Mouse (Mus musculus) heart, adult 8-10 months (tissue): Measurements from ENCODE around the gene Sec14l3. TPM values are rescaled to one million over a fixed set of nuclear protein-coding genes. Genes with fewer than 3 reads are reported as not detected.
A peak's percentile ranks its signal among the peaks of the same experiment; 100 is the strongest.
"Not testable (repeated sequence)": the region's sequence is repeated elsewhere in the genome, so short reads cannot be mapped to it uniquely, and the experiment has no call there.

Source experiments
- DNase-seq: peaks from one replicate; pipeline ENCODE4 v3.0.0; 2022; ENCODE audit warnings: low spot score
- total RNA-seq, 4 experiments: library from RNA; stranded (reverse); gene quantifications; 2 replicates each; pipeline ENCODE4 v1.2.4; 2022

Gene Sec14l3
- total RNA-seq = 1 to 10 TPM in 1 of 4 experiments, not detected in 3; 1.6 TPM

DNA sequence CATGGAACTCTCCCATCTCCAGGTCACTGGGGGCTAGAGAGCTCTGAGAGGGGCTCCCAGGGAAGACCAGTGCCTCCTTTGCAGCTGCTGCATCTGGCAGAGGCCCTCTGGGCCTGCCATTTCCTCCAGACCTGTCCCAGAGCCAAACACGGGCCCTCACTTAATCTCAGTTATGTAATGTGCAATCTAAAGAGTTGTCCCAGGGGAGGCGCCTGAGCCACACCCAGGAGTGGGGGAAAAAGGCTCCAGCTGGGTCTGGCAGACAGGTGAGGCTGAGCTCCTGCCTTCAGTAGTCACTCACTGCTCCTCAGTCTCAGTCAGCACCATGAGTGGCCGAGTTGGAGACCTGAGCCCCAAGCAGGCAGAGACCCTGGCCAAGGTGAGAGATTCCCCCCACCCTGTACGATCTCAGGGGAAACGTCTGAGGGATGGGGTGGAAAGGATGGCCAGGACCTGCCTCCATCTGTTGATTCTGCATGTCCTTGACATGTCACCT is at the start of gene Sec14l3:
Gene Sec14l3 (plus strand): TSS at position 215 of the 496 bp plus-strand sequence.
- no peak for DNase-seq

DNA sequence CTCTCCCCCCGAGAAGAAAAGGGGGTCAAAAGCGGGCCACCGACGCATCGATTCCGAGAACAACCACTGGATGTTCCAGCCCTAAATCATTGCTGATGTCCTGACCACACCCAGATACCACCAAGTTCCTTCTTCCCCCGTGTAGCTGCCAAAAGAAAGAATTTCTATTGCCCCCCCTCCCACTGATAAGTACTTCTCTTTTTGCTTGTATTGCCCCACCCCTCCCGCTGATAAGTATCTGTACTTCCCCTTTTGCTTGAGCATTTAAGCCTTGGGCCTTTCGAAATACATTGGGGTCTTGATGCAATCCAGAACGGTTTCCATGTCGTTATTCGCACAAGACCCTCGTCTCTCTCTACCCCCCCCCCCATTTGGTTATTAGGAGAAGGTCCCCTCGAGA is 48.8 kb upstream of the Sec14l3 start:
- DNase-seq = not testable (repeated sequence)

DNA sequence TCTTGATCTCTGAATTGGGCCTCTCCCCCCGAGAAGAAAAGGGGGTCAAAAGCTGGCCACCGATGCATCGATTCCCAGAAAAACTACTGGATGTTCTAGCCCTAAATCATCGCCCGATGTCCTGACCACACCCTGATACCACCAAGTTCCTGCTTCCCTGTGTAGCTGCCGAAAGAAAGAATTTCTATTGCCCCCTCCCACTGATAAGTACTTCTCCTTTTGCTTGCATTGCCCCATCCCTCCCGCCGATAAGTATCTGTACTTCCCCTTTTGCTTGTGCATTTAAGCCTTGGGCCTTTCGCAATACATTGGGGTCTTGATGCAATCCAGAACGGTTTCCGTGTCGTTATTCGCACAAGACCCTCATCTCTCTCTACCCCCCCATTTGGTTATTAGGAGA is 42.5 kb upstream of the Sec14l3 start:
- DNase-seq = not testable (repeated sequence)

- DNase-seq = no peak
Observed at GRCm38 (mm10) chr11:4023321-4023720, 41.3 kb upstream of the Sec14l3 start.

GRCm38 (mm10) chr11:4027066-4027465 is 37.6 kb upstream of the Sec14l3 start:
- DNase-seq = no peak

GRCm38 (mm10) chr11:4027561-4028334 is 36.9 kb upstream of the Sec14l3 start:
- DNase-seq = no peak

- DNase-seq = no peak
Observed at GRCm38 (mm10) chr11:4029343-4029742, 35.3 kb upstream of the Sec14l3 start.

DNA sequence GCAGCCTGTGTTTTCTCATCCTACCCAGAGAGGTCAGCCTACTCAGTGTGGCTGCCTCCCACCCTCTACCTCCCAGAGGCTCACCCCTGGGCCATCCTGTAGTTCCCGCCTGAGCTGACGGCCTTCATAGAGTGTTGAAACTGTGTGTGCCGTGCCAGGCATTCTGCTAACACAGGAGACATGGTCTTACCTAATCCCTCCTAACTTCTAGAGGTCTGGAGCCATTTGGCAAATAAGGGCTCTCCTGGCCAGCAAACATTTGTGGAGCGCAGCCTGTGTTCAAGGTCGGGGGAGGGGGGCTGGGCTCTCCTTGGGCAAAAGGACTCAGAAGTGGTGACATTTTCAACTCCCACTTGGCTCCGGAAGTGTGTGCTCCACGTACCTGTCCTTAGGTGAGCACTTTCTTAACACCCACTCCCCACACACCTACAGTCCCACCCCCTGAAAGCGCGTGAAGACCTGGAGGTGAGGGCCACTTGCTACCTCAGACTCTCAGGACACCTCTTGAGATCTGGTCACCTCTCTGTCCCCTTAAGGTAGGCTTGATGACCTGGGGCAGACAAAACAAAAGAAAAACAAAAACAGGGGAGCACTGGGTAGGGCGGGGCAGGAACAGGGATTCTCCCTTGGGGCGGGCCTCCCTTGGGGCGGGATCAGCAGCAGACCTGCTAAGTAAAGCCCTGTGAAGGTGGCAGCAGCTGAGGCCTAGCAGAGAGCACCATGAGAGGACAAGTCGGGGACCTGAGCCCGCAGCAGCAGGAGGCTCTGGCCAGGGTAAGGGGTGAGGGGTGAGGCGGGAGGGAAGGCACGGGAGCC is 33.3 kb upstream of the Sec14l3 start, which contains the start of gene Sec14l4:
Gene Sec14l4 (plus strand): TSS at position 337 of the 816 bp plus-strand sequence.
- DNase-seq = no peak

GRCm38 (mm10) chr11:4031961-4032360 is 32.7 kb upstream of the Sec14l3 start:
- no peak for DNase-seq

DNA sequence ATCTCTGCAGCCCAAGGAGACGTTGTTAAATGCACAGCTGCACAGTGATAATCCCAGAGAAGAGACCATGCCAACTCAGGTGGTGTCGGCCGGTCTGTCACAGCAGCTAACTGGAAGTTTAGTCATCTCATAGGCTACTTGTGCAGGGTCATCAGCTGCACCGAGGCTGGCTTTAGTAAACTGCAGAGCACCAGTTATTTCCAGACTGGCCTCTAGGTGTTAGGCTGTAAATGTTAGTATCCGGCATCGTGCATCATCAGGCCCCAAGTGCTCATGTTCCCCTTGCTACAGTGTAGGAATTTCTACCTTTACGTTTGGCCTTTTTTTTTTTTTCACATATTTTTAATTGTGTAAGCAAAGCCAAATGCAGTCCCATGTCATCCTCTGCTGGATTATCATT is 31.2 kb upstream of the Sec14l3 start:
- DNase-seq = no peak

DNA sequence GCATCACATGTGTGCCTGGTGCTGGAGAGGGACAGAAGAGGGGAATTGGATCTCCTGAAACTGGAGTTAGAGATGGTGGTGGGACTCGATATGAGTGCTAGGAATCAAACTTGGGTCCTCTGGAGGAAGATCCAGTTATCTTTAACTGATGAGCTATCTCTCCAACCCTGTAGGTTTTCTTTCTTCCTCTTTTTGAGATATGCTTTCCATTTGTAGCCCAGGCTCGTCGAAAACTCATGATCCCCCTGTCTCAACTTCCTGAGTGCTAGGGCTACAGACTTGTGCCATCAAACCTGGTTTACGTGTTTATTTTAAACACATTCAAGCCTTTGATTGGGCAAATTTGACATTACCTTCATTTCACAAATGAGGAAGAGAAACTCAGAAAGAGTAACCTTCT is 30.5 kb upstream of the Sec14l3 start:
- DNase-seq = no peak

- peak; percentile 40 for DNase-seq
Observed at GRCm38 (mm10) chr11:4035116-4035892, 29.3 kb upstream of the Sec14l3 start.

GRCm38 (mm10) chr11:4035916-4036315 is 28.7 kb upstream of the Sec14l3 start:
- DNase-seq = no peak

DNA sequence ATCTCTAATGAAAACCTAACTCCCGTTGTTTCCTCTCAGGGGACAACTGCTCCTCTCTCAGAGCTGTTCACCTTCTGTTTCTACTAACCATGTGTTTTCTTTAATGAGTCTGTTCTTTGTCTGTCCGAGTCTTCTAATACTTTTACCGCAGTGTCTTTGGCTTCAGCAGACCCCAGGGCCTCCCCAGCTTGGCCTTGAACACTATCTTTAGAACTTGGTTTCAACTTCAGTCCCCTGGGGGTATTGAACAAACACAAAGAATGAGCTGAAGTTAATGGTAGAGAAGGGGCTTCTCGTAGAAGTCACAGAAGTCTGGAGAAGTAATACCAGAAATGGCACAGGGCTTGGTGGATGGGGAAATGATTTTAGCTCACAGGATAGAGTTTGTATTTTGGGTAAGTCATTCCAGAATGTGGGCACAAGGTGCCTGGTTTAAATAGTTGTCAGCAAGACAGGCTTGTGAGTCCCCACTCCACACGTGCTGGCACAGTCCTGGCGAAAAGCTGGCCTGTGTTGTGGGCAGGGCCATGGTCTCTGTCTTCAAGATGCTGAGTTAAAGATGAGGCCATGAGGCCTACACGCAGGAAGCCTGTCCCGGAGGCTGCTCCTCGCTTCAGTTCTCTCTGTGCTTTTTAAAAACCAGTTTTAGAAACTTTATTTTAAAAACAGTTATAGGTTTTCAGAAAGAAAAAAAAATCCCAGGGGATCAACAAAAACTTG is 28.1 kb upstream of the Sec14l3 start:
- DNase-seq = no peak

- no peak for DNase-seq
Observed at GRCm38 (mm10) chr11:4039951-4040350, 24.7 kb upstream of the Sec14l3 start.

GRCm38 (mm10) chr11:4041123-4041625 is 23.5 kb upstream of the Sec14l3 start:
- no peak for DNase-seq

GRCm38 (mm10) chr11:4043081-4043480 is 21.6 kb upstream of the Sec14l3 start:
- no peak for DNase-seq

DNA sequence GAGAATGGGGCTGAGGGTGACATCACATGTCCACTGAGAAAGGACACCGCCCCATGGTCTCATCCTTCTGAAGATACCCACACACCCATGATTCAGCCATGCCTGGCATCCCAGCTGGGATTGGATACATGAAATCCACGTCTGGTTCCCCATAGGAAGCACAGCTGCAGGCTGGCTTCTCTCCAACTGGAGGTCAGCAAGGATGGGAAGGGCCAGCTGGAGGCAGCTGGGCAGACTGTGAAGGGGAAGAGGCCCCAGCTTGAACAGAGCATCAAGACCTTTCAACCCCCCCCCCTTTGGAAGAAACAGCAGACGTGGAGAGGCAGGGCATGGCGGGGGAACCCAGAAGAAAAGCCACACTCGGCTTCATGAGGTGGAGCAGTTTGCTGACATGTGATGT is 18.1 kb upstream of the Sec14l3 start:
- DNase-seq = no peak

DNA sequence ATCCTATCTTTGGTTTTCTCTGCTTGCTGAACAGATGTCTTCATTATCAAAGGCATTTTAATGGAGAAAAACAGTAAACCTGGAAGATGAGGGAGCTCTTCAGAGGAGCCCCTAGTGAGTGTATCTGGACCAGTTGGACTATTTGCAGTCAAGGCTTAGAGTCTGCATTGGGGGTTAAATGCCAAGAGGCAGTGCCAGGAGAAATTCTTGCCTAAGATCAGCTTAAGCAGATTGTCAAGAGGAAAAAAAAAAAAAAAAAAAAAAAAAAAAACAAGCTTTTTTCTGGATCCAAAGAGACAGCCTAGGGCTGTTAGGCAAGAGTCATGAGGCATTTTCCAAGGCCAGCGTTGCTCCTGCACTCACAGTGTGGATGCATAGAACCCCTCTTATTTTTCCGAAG is 16.9 kb upstream of the Sec14l3 start:
- DNase-seq = no peak

DNA sequence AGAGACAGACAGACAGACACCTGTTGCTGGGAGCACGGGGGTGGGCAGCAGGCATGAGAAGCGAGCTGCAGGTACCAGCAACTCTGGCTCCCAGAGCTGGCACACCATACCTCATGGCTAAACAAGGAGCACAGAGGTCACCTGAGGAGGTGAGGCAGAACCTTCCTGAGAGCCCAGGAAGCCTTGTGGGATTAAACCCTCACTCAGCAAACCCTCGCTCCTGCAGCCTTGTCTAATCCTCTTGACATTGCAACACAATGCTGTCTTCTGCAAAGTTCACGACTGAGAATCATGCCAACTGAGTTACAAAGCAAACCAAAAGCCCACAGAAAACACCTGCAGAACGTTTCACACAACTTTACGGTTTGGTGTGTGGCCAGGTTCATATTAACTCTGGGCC is 16.2 kb upstream of the Sec14l3 start:
- no peak for DNase-seq

GRCm38 (mm10) chr11:4053586-4053985 is 11.1 kb upstream of the Sec14l3 start:
- peak; percentile 53 for DNase-seq
